Mouse (Mus musculus): ENCODE measurements at regions not wholly inside any gene's neighbourhood (a gene's known extent, or its start where the extent isn't known, plus 50 kb on each side); places are given as distances from the start of the nearest gene placed in this dataset.

DNA sequence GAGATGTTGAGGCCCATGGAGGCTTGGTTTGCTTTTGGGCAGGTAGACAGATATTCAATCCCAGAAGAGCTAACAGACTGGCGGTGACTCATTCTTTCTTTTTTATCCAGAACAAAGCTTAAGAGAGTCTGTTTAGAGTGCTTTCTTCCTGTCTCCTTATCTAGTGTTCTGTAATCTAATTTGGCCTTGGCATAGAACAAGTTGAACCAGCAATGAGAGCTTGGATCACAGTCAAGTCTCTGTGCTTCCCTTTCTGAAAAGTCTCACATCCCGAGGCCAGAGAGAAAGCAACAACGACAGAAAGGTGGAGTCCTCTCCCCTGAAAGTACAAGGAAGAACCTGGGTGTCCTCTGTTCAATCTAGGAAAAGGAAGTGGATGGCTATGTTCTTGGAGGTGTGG lies 401.2 kb upstream of the Etaa1 start:
- 77% methylated on average over 3 of the region's 3 CpGs for WGBS
- Histone ChIP-seq H3K4me2 (ENCODE audit: low read length) (no peak overlapping the region), H3K9me3 (ENCODE audit: control insufficient read depth, low read length) (no peaks in the 10 kb centered on the region), H3K9ac (ENCODE audit: low read depth, low read length) (no peak overlapping the region), H3K4me3 (ENCODE audit: low read length) (no peak overlapping the region), H3K36me3 (ENCODE audit: control insufficient read depth, insufficient read depth, low read length) (no peaks in the 10 kb centered on the region), H3K4me1 (ENCODE audit: control insufficient read depth, insufficient read depth, low read depth, low read length) (no peaks in the 10 kb centered on the region), H3K27me3 (replicated peaks; ENCODE audit: control insufficient read depth, insufficient read depth, low read length) (no peaks in the 10 kb centered on the region), H3K27ac (ENCODE audit: low read depth, low read length) (no peak overlapping the region)
- ATAC-seq, result no peak

GRCm38 (mm10) chr11:18354156-18354555 lies 400.5 kb upstream of the Etaa1 start:
- 71% methylated on average over 4 of the region's 4 CpGs for WGBS
- ATAC-seq, result no peak
- no peaks in the 10 kb centered on the region for H3K4me1 ChIP-seq (ENCODE audit: control insufficient read depth, insufficient read depth, low read depth, low read length)

GRCm38 (mm10) chr11:18347841-18348240 lies 394.2 kb upstream of the Etaa1 start:
- Histone ChIP-seq H3K4me1 (ENCODE audit: control insufficient read depth, insufficient read depth, low read depth, low read length) (no peaks in the 10 kb centered on the region), H3K36me3 (ENCODE audit: control insufficient read depth, insufficient read depth, low read length) (no peaks in the 10 kb centered on the region), H3K27me3 (replicated peaks; ENCODE audit: control insufficient read depth, insufficient read depth, low read length) (no peaks in the 10 kb centered on the region), H3K4me2 (ENCODE audit: low read length) (no peak overlapping the region), H3K9ac (ENCODE audit: low read depth, low read length) (no peak overlapping the region), H3K9me3 (ENCODE audit: control insufficient read depth, low read length) (no peaks in the 10 kb centered on the region), H3K27ac (ENCODE audit: low read depth, low read length) (no peak overlapping the region), H3K4me3 (ENCODE audit: low read length) (no peak overlapping the region)
- ATAC-seq, result no peak
- WGBS, result 52% methylated on average over 3 of the region's 3 CpGs

More at GRCm38 (mm10) chr11:18354156-18354555, 400.5 kb upstream of the Etaa1 start:
- H3K27ac ChIP-seq (ENCODE audit: low read depth, low read length), result no peak overlapping the region
- H3K36me3 ChIP-seq (ENCODE audit: control insufficient read depth, insufficient read depth, low read length), result no peaks in the 10 kb centered on the region
- no peak overlapping the region for H3K4me2 ChIP-seq (ENCODE audit: low read length)
- H3K4me3 ChIP-seq (ENCODE audit: low read length), result no peak overlapping the region
- H3K27me3 ChIP-seq (replicated peaks; ENCODE audit: control insufficient read depth, insufficient read depth, low read length), result no peaks in the 10 kb centered on the region
- H3K9ac ChIP-seq (ENCODE audit: low read depth, low read length), result no peak overlapping the region
- H3K9me3 ChIP-seq (ENCODE audit: control insufficient read depth, low read length), result no peaks in the 10 kb centered on the region

DNA sequence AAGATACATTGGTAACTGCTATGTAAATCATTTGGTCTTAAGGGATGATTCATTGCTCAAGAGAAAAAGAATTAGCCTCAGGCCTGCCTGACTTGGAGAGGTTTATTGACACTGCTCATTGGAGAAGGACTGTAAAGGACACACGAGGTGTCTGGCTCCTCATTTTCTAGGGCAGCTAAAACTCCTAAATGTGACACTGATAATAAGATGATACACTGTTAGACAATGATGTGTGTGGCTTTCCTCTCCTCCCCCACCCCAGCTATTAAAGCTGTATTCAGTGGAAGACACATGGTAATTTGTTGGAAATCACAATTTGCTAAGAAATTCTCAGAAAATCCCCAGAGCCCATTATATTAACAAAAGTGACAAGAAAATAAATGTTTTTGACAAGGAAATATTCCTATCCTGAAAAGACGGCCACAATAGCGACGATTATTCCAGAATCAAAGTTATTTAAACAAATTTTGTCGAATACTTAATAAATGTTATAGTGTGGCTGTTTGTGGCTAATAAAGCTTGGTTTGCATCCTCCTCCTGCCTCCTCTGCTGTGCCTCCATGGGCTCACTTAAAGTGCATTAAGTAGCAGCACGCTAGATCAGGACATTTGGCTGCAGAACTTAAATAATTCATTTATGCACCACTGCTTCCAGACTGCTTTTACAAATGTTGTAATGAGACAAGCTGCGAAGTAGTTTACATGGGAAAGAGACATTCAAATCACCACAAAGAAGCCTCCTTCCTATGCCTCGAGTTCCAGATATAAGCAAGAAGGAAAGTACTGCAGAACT lies 360.0 kb upstream of the Etaa1 start:
- Histone ChIP-seq H3K36me3 (ENCODE audit: control insufficient read depth, insufficient read depth, low read length) (no peaks in the 10 kb centered on the region), H3K27ac (ENCODE audit: low read depth, low read length) (no peak overlapping the region), H3K4me3 (ENCODE audit: low read length) (no peak overlapping the region), H3K9ac (ENCODE audit: low read depth, low read length) (no peak overlapping the region), H3K9me3 (ENCODE audit: control insufficient read depth, low read length) (no peaks in the 10 kb centered on the region), H3K27me3 (replicated peaks; ENCODE audit: control insufficient read depth, insufficient read depth, low read length) (no peaks in the 10 kb centered on the region), H3K4me1 (ENCODE audit: control insufficient read depth, insufficient read depth, low read depth, low read length) (no peaks in the 10 kb centered on the region), H3K4me2 (ENCODE audit: low read length) (no peak overlapping the region)
- peak; percentile 34; the same call in 1 of the 2 replicates for ATAC-seq
- WGBS, result 54% methylated on average over 8 of the region's 8 CpGs

GRCm38 (mm10) chr11:18296194-18297125 lies 342.8 kb upstream of the Etaa1 start:
- ATAC-seq, result no peak
- no peak overlapping the region for H3K4me3 ChIP-seq (ENCODE audit: low read length)
- no peak overlapping the region for H3K4me2 ChIP-seq (ENCODE audit: low read length)
- H3K4me1 ChIP-seq (ENCODE audit: control insufficient read depth, insufficient read depth, low read depth, low read length), result no peaks in the 10 kb centered on the region
- no peak overlapping the region for H3K9ac ChIP-seq (ENCODE audit: low read depth, low read length)
- H3K27me3 ChIP-seq (replicated peaks; ENCODE audit: control insufficient read depth, insufficient read depth, low read length), result no peaks in the 10 kb centered on the region
- no peak overlapping the region for H3K27ac ChIP-seq (ENCODE audit: low read depth, low read length)
- 50% methylated on average over 2 of the region's 2 CpGs for WGBS
- no peaks in the 10 kb centered on the region for H3K36me3 ChIP-seq (ENCODE audit: control insufficient read depth, insufficient read depth, low read length)
- H3K9me3 ChIP-seq (ENCODE audit: control insufficient read depth, low read length), result no peaks in the 10 kb centered on the region

DNA sequence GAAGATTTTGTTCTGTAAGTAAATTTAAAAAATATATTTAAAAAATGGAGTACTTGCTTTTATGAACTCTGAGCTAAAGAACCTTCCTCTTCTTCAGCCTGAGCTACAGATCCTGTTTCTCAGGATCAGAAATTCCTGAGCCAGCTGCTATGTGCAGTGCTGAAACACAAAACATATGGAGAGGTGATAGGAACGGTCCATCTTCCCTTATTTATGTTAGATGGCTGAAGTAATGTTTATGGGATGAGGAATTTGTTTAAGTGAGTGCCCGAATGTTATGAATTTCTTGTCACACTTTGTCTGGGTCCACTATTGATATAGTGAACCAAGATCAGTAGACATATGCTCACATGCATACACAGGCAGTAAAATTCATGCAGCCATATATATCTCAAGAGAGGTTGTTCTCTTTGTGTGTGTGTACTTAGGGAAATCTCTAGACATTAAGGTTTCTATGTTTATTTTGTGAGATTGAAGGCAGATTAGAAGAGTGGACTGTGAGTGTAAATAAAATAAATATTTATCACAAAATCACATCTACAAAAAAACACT lies 325.0 kb upstream of the Etaa1 start:
- no peaks in the 10 kb centered on the region for H3K27me3 ChIP-seq (replicated peaks; ENCODE audit: control insufficient read depth, insufficient read depth, low read length)
- ATAC-seq, result no peak
- WGBS, result 78% methylated on average over 2 of the region's 2 CpGs

DNA sequence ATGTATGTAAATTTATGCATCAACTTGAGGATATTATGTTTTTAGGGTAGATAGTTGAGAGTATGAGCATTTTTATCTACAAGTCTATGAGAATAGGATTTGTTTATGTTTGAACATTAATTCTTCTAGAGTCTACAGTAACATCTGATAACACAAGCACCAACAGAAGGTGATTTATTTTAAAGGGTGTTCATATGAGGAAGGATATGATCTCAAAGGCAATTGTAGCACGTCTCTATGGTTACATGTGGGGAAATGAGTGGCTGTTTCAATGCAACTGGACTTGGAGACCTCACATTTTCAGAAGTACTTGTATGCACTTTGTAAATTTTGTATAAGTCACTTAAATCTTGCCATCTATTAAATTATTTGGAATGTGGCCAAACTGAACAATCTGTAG lies 318.7 kb upstream of the Etaa1 start:
- Histone ChIP-seq H3K4me2 (ENCODE audit: low read length) (no peak overlapping the region), H3K4me1 (ENCODE audit: control insufficient read depth, insufficient read depth, low read depth, low read length) (no peaks in the 10 kb centered on the region), H3K9me3 (ENCODE audit: control insufficient read depth, low read length) (no peaks in the 10 kb centered on the region), H3K27ac (ENCODE audit: low read depth, low read length) (no peak overlapping the region), H3K36me3 (ENCODE audit: control insufficient read depth, insufficient read depth, low read length) (no peaks in the 10 kb centered on the region), H3K9ac (ENCODE audit: low read depth, low read length) (no peak overlapping the region), H3K4me3 (ENCODE audit: low read length) (no peak overlapping the region), H3K27me3 (replicated peaks; ENCODE audit: control insufficient read depth, insufficient read depth, low read length) (no peaks in the 10 kb centered on the region)
- ATAC-seq, result no peak
- 73% methylated on average over 1 of the region's 1 CpGs for WGBS

More for the DNA sequence above, 325.0 kb upstream of the Etaa1 start:
- Histone ChIP-seq H3K4me3 (ENCODE audit: low read length) (no peak overlapping the region), H3K9me3 (ENCODE audit: control insufficient read depth, low read length) (no peaks in the 10 kb centered on the region), H3K36me3 (ENCODE audit: control insufficient read depth, insufficient read depth, low read length) (no peaks in the 10 kb centered on the region), H3K9ac (ENCODE audit: low read depth, low read length) (no peak overlapping the region), H3K4me2 (ENCODE audit: low read length) (no peak overlapping the region), H3K27ac (ENCODE audit: low read depth, low read length) (no peak overlapping the region), H3K4me1 (ENCODE audit: control insufficient read depth, insufficient read depth, low read depth, low read length) (no peaks in the 10 kb centered on the region)

- Histone ChIP-seq H3K27ac (ENCODE audit: low read depth, low read length) (no peak overlapping the region), H3K9ac (ENCODE audit: low read depth, low read length) (no peak overlapping the region), H3K27me3 (replicated peaks; ENCODE audit: control insufficient read depth, insufficient read depth, low read length) (no peaks in the 10 kb centered on the region), H3K4me1 (ENCODE audit: control insufficient read depth, insufficient read depth, low read depth, low read length) (no peaks in the 10 kb centered on the region), H3K4me3 (ENCODE audit: low read length) (no peak overlapping the region), H3K9me3 (ENCODE audit: control insufficient read depth, low read length) (no peaks in the 10 kb centered on the region), H3K36me3 (ENCODE audit: control insufficient read depth, insufficient read depth, low read length) (no peaks in the 10 kb centered on the region), H3K4me2 (ENCODE audit: low read length) (no peak overlapping the region)
- ATAC-seq, result no peak
- WGBS, result 73% methylated on average over 2 of the region's 2 CpGs
These were observed 312.5 kb upstream of the Etaa1 start for GRCm38 (mm10) chr11:18266161-18266560.

DNA sequence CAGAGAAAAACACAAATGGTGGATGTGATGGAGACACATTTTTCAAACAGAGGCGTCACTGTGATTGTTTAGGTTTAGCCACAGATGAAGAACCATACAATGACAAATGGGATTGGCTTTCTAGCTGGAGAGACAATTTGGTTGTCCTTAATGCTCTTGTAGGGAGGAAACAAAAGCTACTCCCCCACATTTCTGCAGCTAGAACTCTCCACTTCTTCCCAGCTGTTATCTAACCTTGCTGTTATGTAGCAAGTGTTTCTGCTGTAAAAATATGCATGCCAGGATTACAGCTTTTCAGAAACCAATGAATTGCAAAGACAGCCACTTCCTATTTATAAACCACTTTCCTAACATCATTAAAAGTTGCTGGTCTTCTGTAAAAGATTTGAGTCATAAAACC lies 309.2 kb upstream of the Etaa1 start:
- Histone ChIP-seq H3K4me1 (ENCODE audit: control insufficient read depth, insufficient read depth, low read depth, low read length) (no peaks in the 10 kb centered on the region), H3K27ac (ENCODE audit: low read depth, low read length) (no peak overlapping the region), H3K36me3 (ENCODE audit: control insufficient read depth, insufficient read depth, low read length) (no peaks in the 10 kb centered on the region), H3K4me2 (ENCODE audit: low read length) (no peak overlapping the region), H3K27me3 (replicated peaks; ENCODE audit: control insufficient read depth, insufficient read depth, low read length) (no peaks in the 10 kb centered on the region), H3K9ac (ENCODE audit: low read depth, low read length) (no peak overlapping the region), H3K4me3 (ENCODE audit: low read length) (no peak overlapping the region), H3K9me3 (ENCODE audit: control insufficient read depth, low read length) (no peaks in the 10 kb centered on the region)
- ATAC-seq, result no peak
- 68% methylated on average over 1 of the region's 1 CpGs for WGBS
